Mouse (Mus musculus) retina, embryonic 14.5 days (tissue): ENCODE measurements around the gene Psip1.
A peak's percentile ranks its signal among the peaks of the same experiment; 100 is the strongest.
"Not testable (repeated sequence)": the region's sequence is repeated elsewhere in the genome, so short reads cannot be mapped to it uniquely, and the experiment has no call there.

Source experiments
- DNase-seq: peaks from one replicate; pipeline ENCODE4 v3.0.0-alpha.2; 2015; ENCODE audit warnings: low spot score

The Psip1 gene

GRCm38 (mm10) chr4:83501037-83501430 lies 14.8 kb upstream of the Psip1 start:
- DNase-seq = no peak

- peak; percentile 73 for DNase-seq
Observed at GRCm38 (mm10) chr4:83500154-83501036, 14.1 kb upstream of the Psip1 start.

- not testable (repeated sequence) for DNase-seq
Observed at GRCm38 (mm10) chr4:83497013-83497412, 10.8 kb upstream of the Psip1 start.

GRCm38 (mm10) chr4:83493112-83493511 lies 6.9 kb upstream of the Psip1 start:
- no peak for DNase-seq

- no peak for DNase-seq
Observed at GRCm38 (mm10) chr4:83489121-83489520, 2.9 kb upstream of the Psip1 start.

- peak; percentile 89 for DNase-seq
Observed at GRCm38 (mm10) chr4:83485735-83486116, 533 bp downstream of the Psip1 start.

GRCm38 (mm10) chr4:83485250-83485649 lies 1.0 kb downstream of the Psip1 start:
- DNase-seq = no peak

GRCm38 (mm10) chr4:83468208-83468607 lies 18.1 kb downstream of the Psip1 start:
- no peak for DNase-seq

GRCm38 (mm10) chr4:83467615-83468014 lies 18.6 kb downstream of the Psip1 start:
- no peak for DNase-seq

GRCm38 (mm10) chr4:83464827-83465226 lies 21.4 kb downstream of the Psip1 start:
- DNase-seq = no peak

- DNase-seq = no peak
Observed at GRCm38 (mm10) chr4:83460106-83460505, 26.2 kb downstream of the Psip1 start.

- DNase-seq = no peak
Observed at GRCm38 (mm10) chr4:83450785-83451184, 35.5 kb downstream of the Psip1 start.

GRCm38 (mm10) chr4:83441050-83441449 lies 45.2 kb downstream of the Psip1 start:
- no peak for DNase-seq

- DNase-seq = peak; percentile 13
Observed at GRCm38 (mm10) chr4:83439045-83439444, 47.2 kb downstream of the Psip1 start.

- DNase-seq = no peak
Observed at GRCm38 (mm10) chr4:83438116-83438515, 48.1 kb downstream of the Psip1 start.

GRCm38 (mm10) chr4:83436375-83436774 lies 49.9 kb downstream of the Psip1 start:
- DNase-seq = no peak

- no peak for DNase-seq
Observed at GRCm38 (mm10) chr4:83432901-83433300, 53.4 kb downstream of the Psip1 start.

GRCm38 (mm10) chr4:83431950-83432349 lies 54.3 kb downstream of the Psip1 start:
- DNase-seq = no peak

GRCm38 (mm10) chr4:83428845-83429244 lies 57.4 kb downstream of the Psip1 start:
- peak; percentile 31 for DNase-seq

- no peak for DNase-seq
Observed at GRCm38 (mm10) chr4:83427696-83428095, 58.6 kb downstream of the Psip1 start.

- DNase-seq = no peak
Observed at GRCm38 (mm10) chr4:83427141-83427540, 59.1 kb downstream of the Psip1 start.

GRCm38 (mm10) chr4:83425119-83425518 lies 61.1 kb downstream of the Psip1 start:
- no peak for DNase-seq

- DNase-seq = no peak
Observed at GRCm38 (mm10) chr4:83423641-83424040, 62.6 kb downstream of the Psip1 start.

GRCm38 (mm10) chr4:83418781-83419180 lies 67.5 kb downstream of the Psip1 start:
- no peak for DNase-seq
